Comparison of ENCODE assay signal across 8 mouse cellular contexts in the genomic region with DNA sequence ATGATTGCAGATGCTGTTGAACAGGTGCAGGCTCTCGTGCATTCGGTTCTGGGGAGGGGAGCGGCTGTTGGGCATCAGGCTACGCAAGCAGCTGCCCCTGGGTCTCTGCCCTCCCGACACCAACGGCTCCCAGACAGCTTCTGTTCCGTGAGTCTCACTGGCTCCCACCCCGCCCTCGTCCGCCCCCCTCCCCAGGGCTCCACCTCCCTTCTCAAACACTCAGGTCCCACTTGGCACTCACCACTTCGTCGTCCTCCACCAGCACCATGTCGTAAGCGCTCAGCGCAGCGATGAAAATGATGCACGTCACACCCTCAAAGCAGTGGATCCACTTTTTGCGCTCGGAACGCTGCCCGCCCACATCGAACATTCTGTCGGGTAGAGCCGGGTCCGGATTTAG. TPM values are rescaled to one million over a fixed set of nuclear protein-coding genes. Genes with fewer than 3 reads are reported as not detected.
A peak's percentile ranks its signal among the peaks of the same experiment; 100 is the strongest.
DNase-seq lines count a peak whose midpoint lies in the region; ATAC-seq and TF ChIP-seq lines count a peak whose summit lies in the region.

No protein-coding gene starts in this region.

- no peak for TF ChIP-seq POLR2A in lung, adult 2 months (IDR thresholded peaks at IDR 0.05; ENCODE audit: borderline replicate concordance, extremely low read depth, low read depth, low read length)

- peak overlapping the region; percentile 33 for H3K4me3 ChIP-seq in lung, adult 2 months (replicated peaks; ENCODE audit: extremely low read depth, low read depth, low read length)
- peak overlapping the region; percentile 49 for H3K4me3 ChIP-seq in forebrain, embryonic 10.5 days
- peak overlapping the region; percentile 28 for H3K4me3 ChIP-seq in limb, embryonic 11.5 days (ENCODE audit: low read depth, low read length)
- H3K4me3 ChIP-seq in neural tube, embryonic 13.5 days, result peak overlapping the region; percentile 29

- no peak overlapping the region for H3K9ac ChIP-seq in limb, embryonic 11.5 days (ENCODE audit: low read length)
- H3K9ac ChIP-seq in neural tube, embryonic 13.5 days, result peak overlapping the region; percentile 61

- no peaks in the 10 kb centered on the region for H3K9me3 ChIP-seq in forebrain, embryonic 10.5 days
- H3K9me3 ChIP-seq in limb, embryonic 11.5 days (ENCODE audit: control insufficient read depth, low read length), result no peaks in the 10 kb centered on the region
- no peaks in the 10 kb centered on the region for H3K9me3 ChIP-seq in neural tube, embryonic 13.5 days

- H3K36me3 ChIP-seq in forebrain, embryonic 10.5 days (replicated peaks), result 0 out of 2 replicates have a peak, but pooled peaks cover under 1% of the 10 kb centered on the region
- no peaks in the 10 kb centered on the region for H3K36me3 ChIP-seq in limb, embryonic 11.5 days (ENCODE audit: control insufficient read depth, insufficient read depth, low read length)
- H3K36me3 ChIP-seq in neural tube, embryonic 13.5 days, result no peaks in the 10 kb centered on the region

- peak overlapping the region; percentile 61 for H3K27ac ChIP-seq in forebrain, embryonic 10.5 days
- H3K27ac ChIP-seq in limb, embryonic 11.5 days (replicated peaks; ENCODE audit: low read depth, low read length), result no peak overlapping the region
- no peak overlapping the region for H3K27ac ChIP-seq in neural tube, embryonic 13.5 days (replicated peaks)

- no peak for TF ChIP-seq CTCF in lung, adult 2 months (IDR thresholded peaks at IDR 0.05; ENCODE audit: insufficient read depth, low read length)

- 2% methylated on average over 25 of the region's 25 CpGs for WGBS in lung, adult 2 months
- 2% methylated on average over 25 of the region's 25 CpGs for WGBS in forebrain, embryonic 10.5 days
- 2% methylated on average over 24 of the region's 25 CpGs for WGBS in limb, embryonic 11.5 days
- WGBS in neural tube, embryonic 13.5 days, result under 1% methylated on average over 25 of the region's 25 CpGs

- H3K4me2 ChIP-seq in limb, embryonic 11.5 days (ENCODE audit: low read depth, severe bottlenecking), result peak overlapping the region; percentile 64
- H3K4me2 ChIP-seq in neural tube, embryonic 13.5 days, result peak overlapping the region; percentile 64

- ATAC-seq in limb, embryonic 11.5 days (ENCODE audit: insufficient number of reproducible peaks, low FRiP score, low TSS enrichment, low read depth), result 0 out of 2 replicates have a peak, but pooled peaks have one; percentile 16
- no peak for ATAC-seq in neural tube, embryonic 13.5 days (ENCODE audit: low read depth)

- H3K4me1 ChIP-seq in lung, adult 2 months (ENCODE audit: control insufficient read depth, insufficient read depth, low read length), result peaks cover 14% of the 10 kb centered on the region; the same call in 1 of the 2 replicates
- peaks cover 33% of the 10 kb centered on the region for H3K4me1 ChIP-seq in forebrain, embryonic 10.5 days
- 0 out of 2 replicates have a peak, but pooled peaks cover 3% of the 10 kb centered on the region for H3K4me1 ChIP-seq in limb, embryonic 11.5 days (ENCODE audit: control insufficient read depth, insufficient read depth, low read length)
- H3K4me1 ChIP-seq in neural tube, embryonic 13.5 days (replicated peaks), result peaks cover 15% of the 10 kb centered on the region

- peaks cover 54% of the 10 kb centered on the region for H3K27me3 ChIP-seq in forebrain, embryonic 10.5 days (ENCODE audit: poor library complexity, severe bottlenecking)
- peaks cover 17% of the 10 kb centered on the region for H3K27me3 ChIP-seq in limb, embryonic 11.5 days (ENCODE audit: control insufficient read depth, insufficient read depth, low read length)
- H3K27me3 ChIP-seq in neural tube, embryonic 13.5 days, result peaks cover 38% of the 10 kb centered on the region

- peak; percentile 38 for DNase-seq in lung, adult 2 months
- DNase-seq in lung, postnatal 36 days, result no peak
- peak; percentile 38 for DNase-seq in forebrain, embryonic 10.5 days (ENCODE audit: extremely low spot score, low spot score)
- DNase-seq in limb, embryonic 11.5 days (ENCODE audit: low spot score), result no peak
- DNase-seq in gastrocnemius, postnatal 4 days (ENCODE audit: low spot score in 2 of 2), result no peak
- no peak for DNase-seq in urinary bladder, postnatal 36 days (ENCODE audit: low spot score in 2 of 2)
- no peak for DNase-seq in retina, embryonic 14.5 days (ENCODE audit: low spot score)

RNA-seq across cellular contexts. Expression of gene Gnat1, which starts 3.2 kb away (rescaled TPM):
- 0.09 and 0.20 TPM in 2 replicates for polyA plus RNA-seq in lung, adult 2 months (2012; rRNA removed)
- polyA plus RNA-seq in forebrain, embryonic 10.5 days (2016; fragmentation: Nextera tagmentation; extraction: Ambion mirVana), result 3.9 and 4.1 TPM in 2 replicates
- polyA plus RNA-seq in limb, embryonic 11.5 days (2014; fragmentation: Nextera tagmentation; extraction: Ambion mirVana), result 1.7 and 1.8 TPM in 2 replicates
- 0.96 and 2.4 TPM in 2 replicates for polyA plus RNA-seq in neural tube, embryonic 13.5 days (2015; fragmentation: Nextera tagmentation; extraction: Ambion mirVana)
- not detected for total RNA-seq in gastrocnemius, postnatal 4 days (2021)

RNA-seq across cellular contexts. Expression of gene Slc38a3, which starts 7.0 kb away (rescaled TPM):
- polyA plus RNA-seq in lung, adult 2 months (2012; rRNA removed), result 1.8 and 16.1 TPM in 2 replicates
- 8.8 and 9.0 TPM in 2 replicates for polyA plus RNA-seq in forebrain, embryonic 10.5 days (2016; fragmentation: Nextera tagmentation; extraction: Ambion mirVana)
- 3.4 and 4.1 TPM in 2 replicates for polyA plus RNA-seq in limb, embryonic 11.5 days (2014; fragmentation: Nextera tagmentation; extraction: Ambion mirVana)
- polyA plus RNA-seq in neural tube, embryonic 13.5 days (2015; fragmentation: Nextera tagmentation; extraction: Ambion mirVana), result 23.9 and 25.6 TPM in 2 replicates
- 10 to 100 TPM; 10.6 to 11.3 TPM for total RNA-seq in gastrocnemius, postnatal 4 days (2021)

RNA-seq across cellular contexts. Expression of gene Sema3f, which starts 34.0 kb away (rescaled TPM):
- polyA plus RNA-seq in lung, adult 2 months (2012; rRNA removed), result 318 and 413 TPM in 2 replicates
- 10.0 and 11.2 TPM in 2 replicates for polyA plus RNA-seq in forebrain, embryonic 10.5 days (2016; fragmentation: Nextera tagmentation; extraction: Ambion mirVana)
- polyA plus RNA-seq in limb, embryonic 11.5 days (2014; fragmentation: Nextera tagmentation; extraction: Ambion mirVana), result 27.4 and 32.5 TPM in 2 replicates
- polyA plus RNA-seq in neural tube, embryonic 13.5 days (2015; fragmentation: Nextera tagmentation; extraction: Ambion mirVana), result 12.2 and 13.2 TPM in 2 replicates
- total RNA-seq in gastrocnemius, postnatal 4 days (2021), result 10 to 100 TPM; 26.4 to 27.2 TPM

RNA-seq across cellular contexts. Expression of gene Gnai2, which starts 41.1 kb away (rescaled TPM):
- polyA plus RNA-seq in lung, adult 2 months (2012; rRNA removed), result 844 and 991 TPM in 2 replicates
- 526 and 533 TPM in 2 replicates for polyA plus RNA-seq in forebrain, embryonic 10.5 days (2016; fragmentation: Nextera tagmentation; extraction: Ambion mirVana)
- 336 and 358 TPM in 2 replicates for polyA plus RNA-seq in limb, embryonic 11.5 days (2014; fragmentation: Nextera tagmentation; extraction: Ambion mirVana)
- 350 and 384 TPM in 2 replicates for polyA plus RNA-seq in neural tube, embryonic 13.5 days (2015; fragmentation: Nextera tagmentation; extraction: Ambion mirVana)
- total RNA-seq in gastrocnemius, postnatal 4 days (2021), result 100 to 1,000 TPM; 307 to 340 TPM

Comparison
In these comparisons a context has a peak if more than half of its experiments do, and no peak if none do; other contexts are left out.
1. DNase-seq: peak in lung, adult 2 months (single experiment) and forebrain, embryonic 10.5 days (single experiment); none in lung, postnatal 36 days (single experiment), limb, embryonic 11.5 days (single experiment), gastrocnemius, postnatal 4 days (0 of 2), urinary bladder, postnatal 36 days (0 of 2) and retina, embryonic 14.5 days (single experiment).
2. Peak in every context shown above with its lines, with median percentiles within 50 percentile points of each other: H3K4me3 ChIP-seq.